Mouse (Mus musculus) liver, embryonic 13.5 days (tissue): ENCODE data around the gene Tbca. TPM values are rescaled to one million over a fixed set of nuclear protein-coding genes. Genes with fewer than 3 reads are reported as not detected.

Experiments used
- ATAC-seq: fragments of 200-750 bp; cut with Nextera tagmentation; 2 replicates; pipeline ENCODE4 v1.8.0; 2017; ENCODE audit warnings: low read depth, mild to moderate bottlenecking, moderate number of reproducible peaks, moderate library complexity
- DNase-seq: peaks from one replicate; pipeline ENCODE4 v3.0.0; 2022
- H3K27ac ChIP-seq: fragments of 300-500 bp; sonication (generic); 2 replicates; pipeline ENCODE4 v1.5.1; 2015; ENCODE audit warnings: moderate library complexity, mild to moderate bottlenecking, inconsistent platforms
- H3K27me3 ChIP-seq: fragments of 300-500 bp; sonication (generic); 2 replicates; pipeline ENCODE4 v1.6.1; 2015; ENCODE audit warnings: mild to moderate bottlenecking, inconsistent platforms
- H3K36me3 ChIP-seq: fragments of 300-500 bp; sonication (generic); 2 replicates; pipeline ENCODE4 v1.6.1; 2015; ENCODE audit warnings: mild to moderate bottlenecking, inconsistent platforms
- H3K4me1 ChIP-seq: fragments of 300-500 bp; sonication (generic); replicated peaks from 2 replicates; pipeline ENCODE4 v1.6.1; 2015; ENCODE audit warnings: inconsistent platforms
- H3K4me2 ChIP-seq: fragments of 300-500 bp; sonication (generic); 2 replicates; pipeline ENCODE4 v1.6.1; 2015; ENCODE audit warnings: inconsistent platforms, mild to moderate bottlenecking, moderate library complexity
- H3K4me3 ChIP-seq: fragments of 300-500 bp; sonication (generic); replicated peaks from 2 replicates; pipeline ENCODE4 v1.5.1; 2015; ENCODE audit warnings: mild to moderate bottlenecking, inconsistent platforms
- H3K9ac ChIP-seq: fragments of 300-500 bp; sonication (generic); 2 replicates; pipeline ENCODE4 v1.6.1; 2015; ENCODE audit warnings: mild to moderate bottlenecking, inconsistent platforms
- H3K9me3 ChIP-seq: fragments of 300-500 bp; sonication (generic); replicated peaks from 2 replicates; pipeline ENCODE4 v1.6.1; 2016; ENCODE audit warnings: inconsistent platforms
- WGBS: fragments of 180-500 bp; shearing (Covaris S2); methylation state at CpG from one replicate; pipeline ENCODE4 v1.1.7; 2015; ENCODE audit not compliant: insufficient replicate concordance; 5-methylcytosine and 5-hydroxymethylcytosine counted together
- polyA plus RNA-seq: library from polyadenylated mRNA; unstranded; fragments of >200 nt; fragmentation: Nextera tagmentation; extraction: Ambion mirVana; gene quantifications from 2 replicates; pipeline ENCODE4 v1.2.1, GENCODE M21; 2015

The Tbca gene
- polyA plus RNA-seq, 1 experiment from 2014 or later: 124 TPM

DNA sequence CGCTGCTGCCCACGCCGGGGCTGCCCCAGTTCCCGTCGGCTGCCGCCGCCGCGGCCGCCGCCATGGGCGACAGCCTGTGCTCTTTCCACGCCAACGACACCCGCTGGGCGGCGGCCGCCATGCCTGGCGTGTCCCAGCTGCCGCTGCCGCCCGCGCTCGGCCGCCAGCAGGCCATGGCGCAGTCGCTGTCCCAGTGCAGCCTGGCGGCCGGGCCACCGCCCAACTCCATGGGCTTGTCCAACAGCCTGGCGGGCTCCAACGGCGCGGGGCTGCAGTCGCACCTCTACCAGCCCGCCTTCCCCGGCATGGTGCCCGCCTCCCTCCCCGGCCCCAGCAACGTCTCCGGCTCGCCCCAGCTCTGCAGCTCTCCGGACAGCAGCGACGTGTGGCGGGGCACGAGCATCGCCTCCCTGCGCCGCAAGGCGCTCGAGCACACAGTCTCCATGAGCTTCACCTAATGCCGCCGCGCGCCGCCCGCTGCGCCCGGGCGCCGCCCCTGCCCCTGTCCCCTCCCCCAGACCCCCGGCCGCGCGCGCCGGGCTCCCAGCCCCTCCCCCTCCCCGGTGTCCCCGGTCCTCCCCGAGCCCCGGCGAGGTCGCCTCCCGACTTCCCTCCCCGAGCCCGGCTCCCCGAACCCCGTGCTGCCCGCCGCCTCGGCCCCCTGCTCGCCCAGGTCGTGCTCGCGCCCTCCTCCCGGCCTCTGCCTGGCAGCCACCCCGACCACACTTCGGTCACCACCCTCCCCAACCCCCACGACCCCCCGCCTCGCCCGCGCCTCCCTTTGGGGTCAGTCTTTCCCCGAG, 94.7 kb downstream of the Tbca start:
- peaks cover 89% of the 10 kb centered on the region for H3K27me3 ChIP-seq
- ATAC-seq (0 out of 2 replicates have a peak, but pooled peaks have one; percentile 20), DNase-seq (no peak)
- peaks cover 18% of the 10 kb centered on the region for H3K4me1 ChIP-seq
- no peaks in the 10 kb centered on the region for H3K9me3 ChIP-seq
- H3K27ac ChIP-seq: no peak overlapping the region
- no peak overlapping the region for H3K9ac ChIP-seq
- 2% methylated on average over 72 of the region's 95 CpGs for WGBS
- H3K4me3 ChIP-seq: peak overlapping the region; percentile 48
- H3K4me2 ChIP-seq: peak overlapping the region; percentile 63
- H3K36me3 ChIP-seq: no peaks in the 10 kb centered on the region

DNA sequence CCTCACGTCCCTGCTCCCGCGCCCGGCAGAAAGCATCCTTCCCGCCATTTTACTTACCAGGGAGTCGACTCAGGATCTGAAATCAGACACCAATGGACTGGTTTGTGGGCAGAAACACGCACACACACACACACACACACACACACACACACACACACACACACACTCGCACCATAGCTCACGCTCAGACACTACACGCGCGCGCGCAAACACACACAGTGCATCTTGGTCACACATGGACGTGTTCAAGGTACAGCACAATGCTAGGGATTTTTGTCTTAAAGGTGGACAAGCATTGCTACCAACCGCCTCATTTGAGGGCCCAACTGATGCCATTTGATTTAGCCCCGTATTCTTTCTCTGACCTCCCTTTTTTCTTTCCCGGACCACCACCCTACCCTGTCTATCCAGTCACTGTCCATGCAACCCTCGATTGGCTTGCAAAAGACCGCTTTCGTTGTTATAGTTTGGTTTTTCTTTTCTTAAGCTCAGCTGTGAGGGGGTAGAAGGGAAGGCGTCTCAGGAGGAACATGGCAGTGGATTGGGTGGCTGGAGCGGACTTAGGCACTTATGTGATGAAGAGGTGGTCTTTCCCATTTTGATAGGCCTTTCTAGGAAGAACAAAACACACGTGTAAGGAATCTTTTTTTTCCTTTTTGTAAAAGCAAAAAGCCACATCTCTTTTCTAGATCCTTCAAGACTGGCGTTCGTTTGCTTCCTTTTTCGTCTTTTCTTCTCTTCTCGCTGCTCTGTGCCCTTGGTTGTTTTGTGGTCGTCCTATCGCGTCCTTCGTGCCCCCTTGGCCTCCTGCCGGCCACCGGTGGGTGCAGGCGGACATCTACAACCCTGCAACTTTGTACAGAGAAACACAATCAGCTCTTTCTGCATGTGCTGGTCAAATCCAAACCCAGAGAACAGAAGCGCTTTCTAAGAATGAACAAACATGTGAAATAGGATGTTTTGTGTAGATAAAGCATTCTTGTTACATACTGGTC, 95.6 kb downstream of the Tbca start:
- Histone ChIP-seq H3K27me3 (peaks cover 93% of the 10 kb centered on the region), H3K9ac (no peak overlapping the region), H3K4me2 (peak overlapping the region; percentile 63), H3K27ac (no peak overlapping the region), H3K4me3 (0 out of 2 replicates have a peak overlapping the region, but pooled peaks have one; percentile 48), H3K9me3 (no peaks in the 10 kb centered on the region), H3K36me3 (no peaks in the 10 kb centered on the region), H3K4me1 (peaks cover 18% of the 10 kb centered on the region)
- WGBS: 2% methylated on average over 36 of the region's 36 CpGs
- ATAC-seq (no peak), DNase-seq (no peak)

DNA sequence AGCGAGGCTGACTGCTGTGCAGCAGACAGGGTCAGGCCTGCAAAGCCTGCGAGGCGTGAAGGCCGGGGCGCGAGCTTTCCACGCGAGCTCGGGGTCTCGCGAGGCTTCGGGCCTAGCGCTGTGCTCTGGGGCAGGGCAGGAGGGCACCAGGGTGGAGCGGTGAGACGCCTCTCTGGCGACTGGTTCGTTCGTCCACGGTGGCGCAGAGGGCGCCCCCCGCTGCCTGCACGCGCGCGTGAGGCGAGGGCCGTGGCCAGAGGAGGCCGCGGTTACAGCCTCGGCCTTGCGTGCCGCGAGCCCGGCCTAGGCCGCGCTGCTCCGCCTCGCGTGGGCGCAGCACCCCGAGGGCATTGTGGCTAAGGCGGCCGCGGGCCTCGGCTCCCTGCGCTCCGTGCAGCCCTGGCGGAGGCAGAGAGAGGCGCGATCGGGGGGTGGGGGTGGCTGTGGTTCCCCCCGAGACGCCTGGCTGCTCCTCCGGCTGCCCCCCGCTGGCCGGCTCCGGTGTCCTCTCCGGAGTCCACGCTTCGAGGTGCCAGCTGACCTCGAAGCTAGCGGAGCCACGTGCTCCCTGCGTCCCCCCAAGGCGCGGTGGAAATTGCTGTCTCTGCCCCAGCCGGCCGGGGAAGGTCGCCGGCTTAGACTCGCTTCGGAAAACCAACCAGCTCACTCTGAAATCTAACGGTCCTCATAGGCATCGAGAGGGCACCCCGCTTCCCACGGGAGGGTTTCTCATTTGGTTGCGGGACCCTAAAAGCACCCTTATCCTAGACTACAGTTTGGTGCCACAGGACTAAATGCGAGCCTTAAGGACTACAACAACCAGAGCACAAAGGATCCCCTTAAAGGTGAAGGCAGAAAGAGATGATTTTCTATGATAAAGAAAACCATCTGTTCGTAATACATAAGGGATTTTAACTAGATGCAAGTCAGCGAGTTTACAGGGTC, 96.9 kb downstream of the Tbca start:
- Histone ChIP-seq H3K27ac (no peak overlapping the region), H3K4me3 (no peak overlapping the region), H3K27me3 (peaks cover 90% of the 10 kb centered on the region), H3K9ac (no peak overlapping the region), H3K9me3 (no peaks in the 10 kb centered on the region), H3K4me1 (peaks cover 18% of the 10 kb centered on the region), H3K4me2 (no peak overlapping the region), H3K36me3 (no peaks in the 10 kb centered on the region)
- no peak for DNase-seq
- ATAC-seq: no peak
- WGBS: 3% methylated on average over 81 of the region's 81 CpGs

Other genes starting within 250 kb of the Tbca start
- gene Otp, start 86.7 kb downstream of the Tbca start, polyA plus RNA-seq: not detected in 2 replicates
- 6.0 and 6.6 TPM in 2 replicates for gene Wdr41, start 187.4 kb downstream of the Tbca start, polyA plus RNA-seq